Mouse (Mus musculus): ENCODE measurements at regions not wholly inside any gene's neighbourhood (a gene's known extent, or its start where the extent isn't known, plus 50 kb on each side); places are given as distances from the start of the nearest gene placed in this dataset.

GRCm38 (mm10) chr14:118318524-118318923, 51.8 kb downstream of the Gm9376 start:
- WGBS: 54% methylated on average over 11 of the region's 11 CpGs
- ATAC-seq (ENCODE audit: low FRiP score, low TSS enrichment) (0 out of 2 replicates have a peak, but pooled peaks have one; percentile 49), DNase-seq (peak; percentile 71)
- Histone ChIP-seq H3K4me3 (replicated peaks; ENCODE audit: low read depth, low read length) (no peak overlapping the region), H3K4me1 (ENCODE audit: control insufficient read depth, insufficient read depth, low read length) (peaks cover 10% of the 10 kb centered on the region), H3K27ac (replicated peaks; ENCODE audit: low read depth, low read length) (no peak overlapping the region), H3K4me2 (ENCODE audit: low read length) (no peak overlapping the region), H3K36me3 (ENCODE audit: control insufficient read depth, insufficient read depth, low read length) (no peaks in the 10 kb centered on the region), H3K9ac (replicated peaks; ENCODE audit: low read length) (no peak overlapping the region), H3K9me3 (ENCODE audit: control insufficient read depth, low read length) (no peaks in the 10 kb centered on the region), H3K27me3 (ENCODE audit: control insufficient read depth, insufficient read depth, low read length) (peaks cover 5% of the 10 kb centered on the region; the same call in 1 of the 2 replicates)

GRCm38 (mm10) chr14:118320101-118320500, 53.3 kb downstream of the Gm9376 start:
- H3K27me3 ChIP-seq (ENCODE audit: control insufficient read depth, insufficient read depth, low read length): peaks cover 8% of the 10 kb centered on the region; the same call in 1 of the 2 replicates
- H3K9me3 ChIP-seq (ENCODE audit: control insufficient read depth, low read length): no peaks in the 10 kb centered on the region
- 77% methylated on average over 4 of the region's 4 CpGs for WGBS
- no peak overlapping the region for H3K4me3 ChIP-seq (replicated peaks; ENCODE audit: low read depth, low read length)
- no peak overlapping the region for H3K9ac ChIP-seq (replicated peaks; ENCODE audit: low read length)
- H3K36me3 ChIP-seq (ENCODE audit: control insufficient read depth, insufficient read depth, low read length): no peaks in the 10 kb centered on the region
- ATAC-seq (ENCODE audit: low FRiP score, low TSS enrichment): no peak
- no peak overlapping the region for H3K4me2 ChIP-seq (ENCODE audit: low read length)
- peaks cover 13% of the 10 kb centered on the region for H3K4me1 ChIP-seq (ENCODE audit: control insufficient read depth, insufficient read depth, low read length)
- no peak for DNase-seq
- no peak overlapping the region for H3K27ac ChIP-seq (replicated peaks; ENCODE audit: low read depth, low read length)

- Histone ChIP-seq H3K4me2 (ENCODE audit: low read length) (no peak overlapping the region), H3K4me1 (ENCODE audit: control insufficient read depth, insufficient read depth, low read length) (peaks cover 13% of the 10 kb centered on the region), H3K27me3 (ENCODE audit: control insufficient read depth, insufficient read depth, low read length) (peaks cover 8% of the 10 kb centered on the region; the same call in 1 of the 2 replicates), H3K9ac (replicated peaks; ENCODE audit: low read length) (no peak overlapping the region), H3K9me3 (ENCODE audit: control insufficient read depth, low read length) (no peaks in the 10 kb centered on the region), H3K4me3 (replicated peaks; ENCODE audit: low read depth, low read length) (no peak overlapping the region), H3K27ac (replicated peaks; ENCODE audit: low read depth, low read length) (no peak overlapping the region), H3K36me3 (ENCODE audit: control insufficient read depth, insufficient read depth, low read length) (no peaks in the 10 kb centered on the region)
- ATAC-seq (ENCODE audit: low FRiP score, low TSS enrichment): no peak
- WGBS: 89% methylated on average over 3 of the region's 3 CpGs
- no peak for DNase-seq
These were observed 54.3 kb downstream of the Gm9376 start for GRCm38 (mm10) chr14:118321083-118321482.

GRCm38 (mm10) chr14:118322003-118322821, 55.5 kb downstream of the Gm9376 start:
- ATAC-seq (ENCODE audit: low FRiP score, low TSS enrichment) (peak; percentile 70; the same call in 1 of the 2 replicates), DNase-seq (peak; percentile 64)
- peak overlapping the region; percentile 34 for H3K4me3 ChIP-seq (replicated peaks; ENCODE audit: low read depth, low read length)
- peak overlapping the region; percentile 62 for H3K4me2 ChIP-seq (ENCODE audit: low read length)
- H3K27ac ChIP-seq (replicated peaks; ENCODE audit: low read depth, low read length): peak overlapping the region; percentile 66
- no peaks in the 10 kb centered on the region for H3K9me3 ChIP-seq (ENCODE audit: control insufficient read depth, low read length)
- no peaks in the 10 kb centered on the region for H3K36me3 ChIP-seq (ENCODE audit: control insufficient read depth, insufficient read depth, low read length)
- H3K4me1 ChIP-seq (ENCODE audit: control insufficient read depth, insufficient read depth, low read length): peaks cover 13% of the 10 kb centered on the region
- H3K27me3 ChIP-seq (ENCODE audit: control insufficient read depth, insufficient read depth, low read length): peaks cover 8% of the 10 kb centered on the region; the same call in 1 of the 2 replicates
- WGBS: 3% methylated on average over 26 of the region's 26 CpGs
- H3K9ac ChIP-seq (replicated peaks; ENCODE audit: low read length): peak overlapping the region; percentile 46

GRCm38 (mm10) chr14:118322865-118323264, 56.1 kb downstream of the Gm9376 start:
- Histone ChIP-seq H3K36me3 (ENCODE audit: control insufficient read depth, insufficient read depth, low read length) (no peaks in the 10 kb centered on the region), H3K9ac (replicated peaks; ENCODE audit: low read length) (peak overlapping the region; percentile 46), H3K4me1 (ENCODE audit: control insufficient read depth, insufficient read depth, low read length) (peaks cover 13% of the 10 kb centered on the region), H3K27me3 (ENCODE audit: control insufficient read depth, insufficient read depth, low read length) (peaks cover 8% of the 10 kb centered on the region; the same call in 1 of the 2 replicates), H3K4me3 (replicated peaks; ENCODE audit: low read depth, low read length) (peak overlapping the region; percentile 34), H3K9me3 (ENCODE audit: control insufficient read depth, low read length) (no peaks in the 10 kb centered on the region), H3K4me2 (ENCODE audit: low read length) (peak overlapping the region; percentile 62), H3K27ac (replicated peaks; ENCODE audit: low read depth, low read length) (peak overlapping the region; percentile 66)
- peak; percentile 43; the same call in 1 of the 2 replicates for ATAC-seq (ENCODE audit: low FRiP score, low TSS enrichment)
- DNase-seq: peak; percentile 63
- WGBS: 2% methylated on average over 11 of the region's 11 CpGs

GRCm38 (mm10) chr14:118338071-118338470, 71.3 kb downstream of the Gm9376 start:
- Histone ChIP-seq H3K27ac (replicated peaks; ENCODE audit: low read depth, low read length) (no peak overlapping the region), H3K9ac (replicated peaks; ENCODE audit: low read length) (no peak overlapping the region), H3K36me3 (ENCODE audit: control insufficient read depth, insufficient read depth, low read length) (no peaks in the 10 kb centered on the region), H3K4me3 (replicated peaks; ENCODE audit: low read depth, low read length) (no peak overlapping the region), H3K4me1 (ENCODE audit: control insufficient read depth, insufficient read depth, low read length) (no peaks in the 10 kb centered on the region), H3K4me2 (ENCODE audit: low read length) (no peak overlapping the region), H3K9me3 (ENCODE audit: control insufficient read depth, low read length) (no peaks in the 10 kb centered on the region), H3K27me3 (ENCODE audit: control insufficient read depth, insufficient read depth, low read length) (no peaks in the 10 kb centered on the region)
- no peak for ATAC-seq (ENCODE audit: low FRiP score, low TSS enrichment)
- no peak for DNase-seq
- 91% methylated on average over 3 of the region's 3 CpGs for WGBS

GRCm38 (mm10) chr14:118362931-118363330, 96.2 kb downstream of the Gm9376 start:
- Histone ChIP-seq H3K4me2 (ENCODE audit: low read length) (peak overlapping the region; percentile 29; the same call in 1 of the 2 replicates), H3K4me3 (replicated peaks; ENCODE audit: low read depth, low read length) (no peak overlapping the region), H3K9me3 (ENCODE audit: control insufficient read depth, low read length) (no peaks in the 10 kb centered on the region), H3K27me3 (ENCODE audit: control insufficient read depth, insufficient read depth, low read length) (no peaks in the 10 kb centered on the region), H3K27ac (replicated peaks; ENCODE audit: low read depth, low read length) (no peak overlapping the region; the same call in 1 of the 2 replicates), H3K36me3 (ENCODE audit: control insufficient read depth, insufficient read depth, low read length) (no peaks in the 10 kb centered on the region), H3K9ac (replicated peaks; ENCODE audit: low read length) (no peak overlapping the region), H3K4me1 (ENCODE audit: control insufficient read depth, insufficient read depth, low read length) (no peaks in the 10 kb centered on the region)
- ATAC-seq (ENCODE audit: low FRiP score, low TSS enrichment) (no peak), DNase-seq (no peak)
- 65% methylated on average over 11 of the region's 11 CpGs for WGBS

- Histone ChIP-seq H3K9me3 (ENCODE audit: control insufficient read depth, low read length) (no peaks in the 10 kb centered on the region), H3K4me2 (ENCODE audit: low read length) (peak overlapping the region; percentile 29), H3K4me1 (ENCODE audit: control insufficient read depth, insufficient read depth, low read length) (0 out of 2 replicates have a peak, but pooled peaks cover 1% of the 10 kb centered on the region), H3K27me3 (ENCODE audit: control insufficient read depth, insufficient read depth, low read length) (no peaks in the 10 kb centered on the region), H3K27ac (replicated peaks; ENCODE audit: low read depth, low read length) (peak overlapping the region; percentile 28; the same call in 1 of the 2 replicates), H3K4me3 (replicated peaks; ENCODE audit: low read depth, low read length) (no peak overlapping the region), H3K9ac (replicated peaks; ENCODE audit: low read length) (no peak overlapping the region), H3K36me3 (ENCODE audit: control insufficient read depth, insufficient read depth, low read length) (no peaks in the 10 kb centered on the region)
- WGBS: 64% methylated on average over 21 of the region's 21 CpGs
- ATAC-seq (ENCODE audit: low FRiP score, low TSS enrichment): no peak
- peak; percentile 59 for DNase-seq
These were observed 96.6 kb downstream of the Gm9376 start for GRCm38 (mm10) chr14:118363391-118363821.
